Mouse (Mus musculus) CD4-positive, CD25-positive, alpha-beta regulatory T cell, adult 2 months (primary cell): ENCODE results near the gene Ltc4s.

ENCODE experiments used
- DNase-seq: peaks from one replicate; pipeline ENCODE4 v3.0.0-alpha.2; 2012; ENCODE audit warnings: low read depth, low spot score

Ltc4s gene

DNA sequence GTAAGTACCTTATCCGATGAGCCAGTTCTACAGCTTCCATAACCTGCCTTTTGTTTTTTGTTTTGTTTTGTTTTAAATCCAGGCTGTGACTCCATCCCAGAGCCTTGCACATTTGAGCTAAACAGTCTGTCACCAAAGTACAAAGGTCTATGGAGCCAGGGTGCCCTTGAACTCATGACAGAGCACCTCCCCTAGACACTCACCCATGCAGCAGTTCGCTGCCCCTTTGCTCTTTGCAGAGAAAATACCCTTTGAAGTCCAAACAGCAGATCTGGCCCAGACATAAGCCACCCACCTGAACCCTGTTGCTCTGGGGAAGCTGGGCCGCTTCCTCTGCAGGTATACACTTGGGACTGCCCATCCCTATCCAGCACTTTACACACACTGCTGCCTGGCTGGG is 36.8 kb downstream of the Ltc4s start:
- no peak for DNase-seq

GRCm38 (mm10) chr11:50200613-50201012 is 37.8 kb downstream of the Ltc4s start:
- no peak for DNase-seq

DNA sequence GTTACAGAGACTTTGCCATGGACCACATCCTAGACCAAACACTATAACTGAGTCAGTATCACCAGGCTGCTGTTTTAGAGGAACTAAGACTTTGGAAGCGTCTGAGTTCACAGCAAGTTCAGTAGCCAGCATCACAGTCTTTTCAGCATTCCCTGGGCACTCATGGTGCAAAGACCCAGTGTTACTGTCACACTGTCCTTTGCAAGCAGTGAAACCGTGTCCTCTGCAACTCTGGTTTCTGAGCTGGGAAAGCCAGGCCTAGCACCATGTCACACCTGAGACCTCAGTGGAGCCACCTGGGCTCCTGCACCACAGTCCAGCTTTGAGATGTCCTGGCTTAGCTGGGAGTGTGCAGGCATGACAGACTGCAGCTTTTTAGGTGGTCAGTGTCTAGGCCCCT is 39.5 kb downstream of the Ltc4s start:
- DNase-seq = no peak

DNA sequence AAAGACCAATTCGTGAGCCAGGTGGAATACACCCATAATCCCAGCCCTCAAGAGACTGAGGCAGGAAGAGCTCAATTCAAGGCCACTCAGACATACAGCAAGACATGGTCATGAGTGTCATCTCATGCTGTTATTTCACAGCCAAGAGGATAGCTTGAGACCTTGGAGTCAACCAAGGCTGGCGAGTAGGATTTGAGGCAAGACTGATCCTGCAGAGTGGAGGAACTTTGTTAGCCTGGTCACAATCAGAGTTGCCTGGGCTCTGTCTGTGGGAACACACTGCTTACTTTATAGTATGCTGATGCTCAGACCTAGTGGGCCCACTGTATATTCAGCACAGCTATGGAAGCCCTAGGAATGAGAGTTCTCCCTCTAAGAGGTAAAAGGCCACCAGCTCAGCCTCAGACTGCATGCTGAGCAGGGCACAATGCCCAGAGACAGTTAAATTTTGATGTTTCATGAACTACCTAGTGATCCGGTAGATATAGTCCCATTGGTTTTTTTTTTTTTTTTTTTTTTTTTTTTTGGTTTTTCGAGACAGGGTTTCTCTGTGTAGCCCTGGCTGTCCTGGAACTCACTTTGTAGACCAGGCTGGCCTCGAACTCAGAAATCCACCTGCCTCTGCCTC is 40.1 kb downstream of the Ltc4s start:
- DNase-seq = no peak

DNA sequence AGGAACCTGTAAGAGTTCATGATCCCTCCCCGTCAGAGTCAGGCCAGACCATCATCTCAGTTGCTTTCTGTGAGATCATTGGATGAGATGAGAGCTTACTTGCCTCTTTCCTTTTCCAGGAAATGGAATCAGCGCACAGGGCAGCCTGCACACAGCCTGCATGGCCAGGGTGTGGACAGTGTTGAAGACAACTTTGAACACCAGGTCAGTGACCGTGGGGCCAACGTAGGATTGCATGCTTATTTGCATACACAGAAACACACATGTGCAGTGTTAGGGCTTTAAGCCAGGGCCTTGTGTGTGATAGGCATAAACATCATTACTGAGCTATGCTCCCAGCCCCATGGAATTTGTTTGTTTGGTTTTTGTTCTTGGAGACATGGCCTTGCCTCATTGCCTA is 40.9 kb downstream of the Ltc4s start:
- no peak for DNase-seq

DNA sequence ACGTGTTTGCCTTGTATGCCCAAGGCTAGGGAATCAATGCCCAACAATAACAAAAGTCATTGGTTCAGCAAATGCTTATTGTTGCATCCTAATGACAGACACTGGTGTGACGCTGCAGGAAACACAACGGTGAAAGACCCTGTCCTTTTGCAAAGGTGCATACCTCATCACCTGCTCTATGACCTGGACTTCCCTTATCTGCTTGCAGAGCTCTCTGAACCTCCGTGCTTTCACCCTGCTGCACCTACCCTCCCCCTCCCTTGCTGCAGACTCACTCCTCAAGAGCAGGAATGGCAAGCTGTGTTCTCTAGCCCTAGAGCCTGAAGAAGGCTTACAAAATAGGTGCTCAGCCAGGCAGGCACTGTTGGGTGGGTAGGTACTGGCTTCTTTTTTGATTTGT is 43.6 kb downstream of the Ltc4s start:
- DNase-seq = no peak

DNA sequence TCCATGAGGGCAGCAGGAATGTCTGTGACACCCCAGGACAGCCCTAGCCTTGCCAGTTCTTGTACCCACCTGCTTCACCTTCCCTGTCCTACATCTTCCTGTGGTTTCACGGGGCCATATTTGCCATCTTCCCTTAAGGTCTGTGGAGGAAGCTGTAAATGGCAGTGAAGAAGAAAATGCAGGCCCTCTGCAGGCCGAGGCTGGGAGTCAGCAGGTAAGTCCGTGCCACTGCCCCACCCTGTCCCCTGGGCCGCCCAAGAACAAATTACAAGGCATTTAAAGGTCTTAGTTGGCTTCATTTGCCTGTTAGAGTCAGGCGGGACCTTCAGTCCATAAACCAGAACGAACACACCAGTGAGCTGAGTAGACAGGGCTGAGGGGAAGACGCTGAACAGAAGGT is 44.3 kb downstream of the Ltc4s start:
- DNase-seq = no peak

- no peak for DNase-seq
Observed at GRCm38 (mm10) chr11:50192278-50192677, 46.1 kb downstream of the Ltc4s start.

DNA sequence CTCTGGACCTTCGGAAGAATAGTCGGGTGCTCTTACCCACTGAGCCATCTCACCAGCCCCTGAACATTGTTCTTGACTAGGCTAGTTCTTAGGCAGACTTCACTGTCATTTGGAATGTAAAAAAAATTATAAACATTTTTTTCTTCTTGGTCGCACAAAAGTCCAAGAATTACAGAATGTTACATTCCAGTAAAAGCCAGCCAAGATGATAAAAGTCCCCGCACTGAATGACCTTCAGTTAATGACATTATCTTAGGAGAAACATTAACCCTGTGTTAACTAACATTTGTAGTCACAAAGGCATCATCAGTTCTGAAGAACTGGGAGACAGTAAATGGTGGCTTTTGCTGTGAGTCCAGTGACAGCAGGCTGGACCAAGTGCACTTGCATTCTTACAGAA is 48.1 kb downstream of the Ltc4s start:
- DNase-seq = no peak

DNA sequence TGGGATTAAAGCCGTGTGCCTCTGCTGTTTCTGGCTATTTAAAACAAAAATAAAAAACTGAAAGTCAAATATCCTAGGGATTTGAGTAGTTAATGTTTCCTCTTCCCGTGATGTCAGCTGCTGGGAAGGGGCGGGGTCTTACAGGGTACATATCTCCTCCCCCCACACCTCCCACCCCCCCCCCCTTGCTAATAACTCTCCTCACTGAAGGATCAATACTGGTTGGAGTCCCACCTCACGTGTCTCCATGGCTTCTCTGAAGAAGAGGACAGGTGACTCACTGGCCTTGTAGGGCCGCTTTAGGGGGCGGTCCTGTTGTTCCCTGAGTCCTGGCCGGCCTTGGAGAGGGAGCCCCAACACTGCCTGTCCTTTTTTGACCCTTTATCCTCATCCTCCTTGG is 49.7 kb downstream of the Ltc4s start:
- DNase-seq = no peak
